Mouse (Mus musculus) lung, postnatal 0 days (tissue): Measurements from ENCODE around the gene Kcnd3. TPM values are rescaled to one million over a fixed set of nuclear protein-coding genes. Genes with fewer than 3 reads are reported as not detected.

Source experiments
- ATAC-seq: fragments of 200-750 bp; cut with Nextera tagmentation; 2 replicates; pipeline ENCODE4 v1.8.0; 2017; ENCODE audit warnings: moderate library complexity
- DNase-seq: peaks from one replicate; pipeline ENCODE4 v3.0.0-alpha.2; 2016; ENCODE audit warnings: low spot score
- H3K27ac ChIP-seq: fragments of 300-500 bp; sonication (generic); 2 replicates; pipeline ENCODE4 v1.5.1; 2014; ENCODE audit warnings: antibody characterized with exemption, mild to moderate bottlenecking, low read length, mixed read lengths
- H3K27me3 ChIP-seq: fragments of 300-500 bp; sonication (generic); replicated peaks from 2 replicates; pipeline ENCODE4 v1.6.1; 2014; ENCODE audit warnings: low read length, mixed read lengths; ENCODE audit not compliant: insufficient read depth
- H3K36me3 ChIP-seq: fragments of 300-500 bp; sonication (generic); 2 replicates; pipeline ENCODE4 v1.6.1; 2014; ENCODE audit warnings: low read length, mixed read lengths; ENCODE audit not compliant: insufficient read depth
- H3K4me1 ChIP-seq: fragments of 300-500 bp; sonication (generic); 2 replicates; pipeline ENCODE4 v1.6.1; 2014; ENCODE audit warnings: antibody characterized with exemption, low read depth, low read length, mixed read lengths; ENCODE audit not compliant: insufficient read depth
- H3K4me2 ChIP-seq: fragments of 300-500 bp; sonication (generic); replicated peaks from 2 replicates; pipeline ENCODE4 v1.6.1; 2014; ENCODE audit warnings: low read depth, mild to moderate bottlenecking, low read length, moderate library complexity, mixed read lengths
- H3K4me3 ChIP-seq: fragments of 300-500 bp; sonication (generic); 2 replicates; pipeline ENCODE4 v1.5.1; 2014; ENCODE audit warnings: low read depth, low read length
- H3K9ac ChIP-seq: fragments of 300-500 bp; sonication (generic); replicated peaks from 2 replicates; pipeline ENCODE4 v1.6.1; 2014; ENCODE audit warnings: low read depth, mild to moderate bottlenecking
- H3K9me3 ChIP-seq: fragments of 300-500 bp; sonication (generic); 2 replicates; pipeline ENCODE4 v1.6.1; 2016; ENCODE audit warnings: low read length, mixed read lengths
- CTCF ChIP-seq: IDR thresholded peaks from 2 replicates; pipeline ENCODE4 v1.5.1; 2016; ENCODE audit warnings: antibody characterized with exemption, mild to moderate bottlenecking
- EP300 ChIP-seq: IDR thresholded peaks from 2 replicates; pipeline ENCODE4 v1.6.1; 2016; ENCODE audit warnings: antibody characterized with exemption, mild to moderate bottlenecking, control low read depth
- WGBS: fragments of 180-500 bp; shearing (Covaris S2); extraction: QIAGEN DNeasy Blood & Tissue Kit; methylation state at CpG from one replicate; pipeline ENCODE4 v1.1.7; 2014; 5-methylcytosine and 5-hydroxymethylcytosine counted together
- polyA plus RNA-seq: library from polyadenylated mRNA; unstranded; fragments of >200 nt; fragmentation: Nextera tagmentation; extraction: Ambion mirVana; gene quantifications from 2 replicates; pipeline ENCODE4 v1.2.1, GENCODE M21; 2015

The Kcnd3 gene
- polyA plus RNA-seq, 1 experiment from 2014 or later, result 0.13 TPM

GRCm38 (mm10) chr3:105602966-105603365, 150.8 kb downstream of the Kcnd3 start:
- H3K27me3 ChIP-seq, result no peaks in the 10 kb centered on the region
- DNase-seq, result no peak
- H3K4me2 ChIP-seq, result no peak overlapping the region
- H3K4me3 ChIP-seq, result no peak overlapping the region
- no peak overlapping the region for H3K27ac ChIP-seq
- no peaks in the 10 kb centered on the region for H3K4me1 ChIP-seq
- H3K9ac ChIP-seq, result no peak overlapping the region
- 73% methylated on average over 5 of the region's 5 CpGs for WGBS
- no peaks in the 10 kb centered on the region for H3K36me3 ChIP-seq
- TF ChIP-seq CTCF (no peak), EP300 (no peak)
- H3K9me3 ChIP-seq, result no peaks in the 10 kb centered on the region
- ATAC-seq, result no peak

- H3K4me1 ChIP-seq, result no peaks in the 10 kb centered on the region
- H3K9me3 ChIP-seq, result no peaks in the 10 kb centered on the region
- no peak overlapping the region for H3K4me2 ChIP-seq
- no peaks in the 10 kb centered on the region for H3K27me3 ChIP-seq
- ATAC-seq, result no peak
- no peak overlapping the region for H3K4me3 ChIP-seq
- no peaks in the 10 kb centered on the region for H3K36me3 ChIP-seq
- WGBS, result 62% methylated on average over 5 of the region's 5 CpGs
- H3K9ac ChIP-seq, result no peak overlapping the region
- TF ChIP-seq EP300 (no peak), CTCF (no peak)
- DNase-seq, result no peak
- H3K27ac ChIP-seq, result no peak overlapping the region
Measured at GRCm38 (mm10) chr3:105605726-105606125, 153.6 kb downstream of the Kcnd3 start.

- 81% methylated on average over 3 of the region's 3 CpGs for WGBS
- Histone ChIP-seq H3K27ac (no peak overlapping the region), H3K9me3 (no peaks in the 10 kb centered on the region), H3K4me2 (no peak overlapping the region), H3K4me1 (no peaks in the 10 kb centered on the region), H3K9ac (no peak overlapping the region), H3K36me3 (no peaks in the 10 kb centered on the region), H3K4me3 (no peak overlapping the region), H3K27me3 (no peaks in the 10 kb centered on the region)
- ATAC-seq, result no peak
- TF ChIP-seq CTCF (no peak), EP300 (no peak)
- no peak for DNase-seq
Measured at GRCm38 (mm10) chr3:105608857-105609256, 156.7 kb downstream of the Kcnd3 start.

GRCm38 (mm10) chr3:105611531-105612422, 159.6 kb downstream of the Kcnd3 start:
- no peak for DNase-seq
- TF ChIP-seq CTCF (no peak), EP300 (no peak)
- H3K4me2 ChIP-seq, result no peak overlapping the region
- no peak overlapping the region for H3K27ac ChIP-seq
- H3K27me3 ChIP-seq, result no peaks in the 10 kb centered on the region
- H3K9me3 ChIP-seq, result no peaks in the 10 kb centered on the region
- H3K4me1 ChIP-seq, result no peaks in the 10 kb centered on the region
- no peaks in the 10 kb centered on the region for H3K36me3 ChIP-seq
- H3K4me3 ChIP-seq, result no peak overlapping the region
- 77% methylated on average over 7 of the region's 7 CpGs for WGBS
- H3K9ac ChIP-seq, result no peak overlapping the region
- ATAC-seq, result no peak

GRCm38 (mm10) chr3:105612423-105612814, 160.3 kb downstream of the Kcnd3 start:
- Histone ChIP-seq H3K4me2 (no peak overlapping the region), H3K27me3 (no peaks in the 10 kb centered on the region), H3K36me3 (no peaks in the 10 kb centered on the region), H3K9me3 (no peaks in the 10 kb centered on the region), H3K4me1 (no peaks in the 10 kb centered on the region), H3K9ac (no peak overlapping the region), H3K27ac (no peak overlapping the region), H3K4me3 (no peak overlapping the region)
- TF ChIP-seq EP300 (no peak), CTCF (no peak)
- 35% methylated on average over 4 of the region's 4 CpGs for WGBS
- ATAC-seq (no peak), DNase-seq (no peak)

- no peak overlapping the region for H3K4me3 ChIP-seq
- no peak overlapping the region for H3K4me2 ChIP-seq
- no peaks in the 10 kb centered on the region for H3K36me3 ChIP-seq
- H3K4me1 ChIP-seq, result no peaks in the 10 kb centered on the region
- ATAC-seq (no peak), DNase-seq (no peak)
- no peak overlapping the region for H3K27ac ChIP-seq
- H3K9ac ChIP-seq, result no peak overlapping the region
- WGBS, result 84% methylated on average over 2 of the region's 2 CpGs
- TF ChIP-seq CTCF, result no peak
- TF ChIP-seq EP300, result no peak
- no peaks in the 10 kb centered on the region for H3K9me3 ChIP-seq
- no peaks in the 10 kb centered on the region for H3K27me3 ChIP-seq
Measured at GRCm38 (mm10) chr3:105616861-105617743, 165.0 kb downstream of the Kcnd3 start.
